Mouse (Mus musculus): ENCODE data around the gene Klk1b5. TPM values are rescaled to one million over a fixed set of nuclear protein-coding genes. Genes with fewer than 3 reads are reported as not detected.
"Not testable (repeated sequence)": the region's sequence is repeated elsewhere in the genome, so short reads cannot be mapped to it uniquely, and the experiment has no call there.

The Klk1b5 gene
- polyA plus RNA-seq, 1 experiment from 2014 or later: not detected

- H3K27me3 ChIP-seq (replicated peaks): no peaks in the 10 kb centered on the region
- ATAC-seq (ENCODE audit: extremely low read depth, insufficient number of reproducible peaks, low FRiP score, low TSS enrichment): no peak
- H3K4me1 ChIP-seq: no peaks in the 10 kb centered on the region
- H3K36me3 ChIP-seq: no peaks in the 10 kb centered on the region
- no peak overlapping the region for H3K9ac ChIP-seq
- no peaks in the 10 kb centered on the region for H3K9me3 ChIP-seq
- 51% methylated on average over 2 of the region's 2 CpGs for WGBS
- no peak overlapping the region for H3K4me2 ChIP-seq
- no peak overlapping the region for H3K27ac ChIP-seq (replicated peaks)
- no peak overlapping the region for H3K4me3 ChIP-seq
Observed at GRCm38 (mm10) chr7:44239913-44240312, 24.2 kb downstream of the Klk1b5 start.

GRCm38 (mm10) chr7:44240712-44241111, 25.0 kb downstream of the Klk1b5 start:
- Histone ChIP-seq H3K9me3 (no peaks in the 10 kb centered on the region), H3K4me2 (no peak overlapping the region), H3K27ac (replicated peaks) (no peak overlapping the region), H3K36me3 (no peaks in the 10 kb centered on the region), H3K4me1 (peaks cover 5% of the 10 kb centered on the region), H3K9ac (no peak overlapping the region), H3K27me3 (replicated peaks) (no peaks in the 10 kb centered on the region), H3K4me3 (no peak overlapping the region)
- ATAC-seq (ENCODE audit: extremely low read depth, insufficient number of reproducible peaks, low FRiP score, low TSS enrichment): no peak
- WGBS: 22% methylated on average over 1 of the region's 1 CpGs

DNA sequence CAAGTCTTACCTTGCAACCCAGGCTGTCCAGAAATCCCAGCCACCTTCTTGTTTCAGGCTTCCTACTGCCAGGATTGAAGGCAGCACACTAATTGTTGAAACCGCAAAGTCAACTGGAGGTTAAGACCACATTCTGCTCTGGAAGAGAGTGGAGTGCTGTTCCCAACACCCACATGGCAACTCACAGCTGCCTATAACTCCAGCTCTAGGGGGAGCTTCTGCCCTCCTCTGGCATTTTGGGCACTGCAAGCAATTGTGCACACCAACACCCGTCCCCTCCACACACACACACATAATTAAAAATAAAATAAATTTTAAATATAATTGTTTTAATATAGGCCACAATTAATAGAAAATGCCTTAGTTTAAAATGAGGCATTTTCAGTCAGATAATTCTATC, 25.4 kb downstream of the Klk1b5 start:
- no peak for ATAC-seq (ENCODE audit: extremely low read depth, insufficient number of reproducible peaks, low FRiP score, low TSS enrichment)
- 67% methylated on average over 2 of the region's 2 CpGs for WGBS
- Histone ChIP-seq H3K4me2 (no peak overlapping the region), H3K4me1 (peaks cover 5% of the 10 kb centered on the region), H3K27ac (replicated peaks) (no peak overlapping the region), H3K9me3 (no peaks in the 10 kb centered on the region), H3K4me3 (no peak overlapping the region), H3K27me3 (replicated peaks) (no peaks in the 10 kb centered on the region), H3K9ac (no peak overlapping the region), H3K36me3 (no peaks in the 10 kb centered on the region)

- Histone ChIP-seq H3K4me3 (no peak overlapping the region), H3K9ac (no peak overlapping the region), H3K4me2 (no peak overlapping the region), H3K36me3 (peaks cover 15% of the 10 kb centered on the region), H3K4me1 (peaks cover 19% of the 10 kb centered on the region), H3K27me3 (replicated peaks) (no peaks in the 10 kb centered on the region), H3K27ac (replicated peaks) (no peak overlapping the region), H3K9me3 (no peaks in the 10 kb centered on the region)
- WGBS: 44% methylated on average over 1 of the region's 1 CpGs
- no peak for ATAC-seq (ENCODE audit: extremely low read depth, insufficient number of reproducible peaks, low FRiP score, low TSS enrichment)
Observed at GRCm38 (mm10) chr7:44244080-44244479, 28.3 kb downstream of the Klk1b5 start.

DNA sequence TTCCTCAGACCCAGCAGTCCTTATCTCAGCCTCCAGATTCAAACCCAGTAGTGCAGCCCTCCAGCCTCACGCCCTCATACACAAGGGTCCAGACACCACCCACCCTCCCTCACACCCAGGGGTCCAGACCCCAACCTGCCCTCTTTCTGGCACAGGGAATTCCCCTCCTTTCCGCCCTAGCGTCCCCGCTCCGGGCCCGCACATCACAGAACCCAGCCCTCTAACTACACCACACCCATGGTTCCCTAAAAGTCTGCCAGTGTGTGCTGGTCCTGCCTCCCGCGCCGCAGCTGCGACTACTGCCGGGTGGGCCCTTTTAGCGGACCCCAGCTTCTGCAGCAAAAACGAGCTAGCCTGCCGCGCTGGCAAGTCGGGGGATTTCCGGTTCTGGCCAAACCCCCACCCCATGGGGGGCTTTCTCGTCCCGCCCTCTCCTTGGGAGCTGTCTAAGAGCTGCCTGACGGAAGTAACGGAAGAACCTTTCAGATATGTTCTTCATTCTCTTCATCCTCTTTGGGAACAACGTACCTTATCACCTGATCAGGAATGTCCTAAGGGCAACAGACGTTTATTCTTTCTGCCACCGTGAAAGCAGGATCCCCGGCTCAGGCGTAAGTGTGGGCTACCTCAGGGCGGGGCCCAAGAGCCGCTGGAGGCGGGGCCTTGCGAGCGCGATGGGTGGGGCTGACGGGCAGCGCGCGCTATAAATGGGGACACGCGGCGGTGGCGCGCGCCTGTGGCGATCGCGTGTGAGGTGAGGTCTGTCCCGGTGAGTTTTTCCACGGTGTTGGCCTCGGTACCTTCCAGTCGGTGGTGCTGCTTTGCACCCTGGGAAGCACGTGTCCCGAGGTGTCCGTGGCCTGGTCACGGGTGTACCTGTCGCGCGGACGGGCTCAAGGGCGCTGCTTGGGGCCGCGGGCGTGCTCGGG, 30.6 kb downstream of the Klk1b5 start, which contains the start of the genes 1700028J19Rik and 2410002F23Rik:
TSS of gene 1700028J19Rik (minus strand) at position 641 of the 929 bp plus-strand sequence.
TSS of gene 2410002F23Rik (plus strand) at position 668 of the 929 bp plus-strand sequence.
- Histone ChIP-seq H3K27ac (replicated peaks) (peak within 1 kb of the TSS; percentile 91), H3K9ac (peak within 1 kb of the TSS; percentile 96), H3K4me2 (peak within 1 kb of the TSS; percentile 94), H3K9me3 (no peaks in the 10 kb centered on the region), H3K4me3 (peak within 1 kb of the TSS; percentile 95), H3K27me3 (replicated peaks) (no peaks in the 10 kb centered on the region), H3K4me1 (peaks cover 24% of the 10 kb centered on the region), H3K36me3 (peaks cover 37% of the 10 kb centered on the region)
- ATAC-seq (ENCODE audit: extremely low read depth, insufficient number of reproducible peaks, low FRiP score, low TSS enrichment): peak; percentile 74
- under 1% methylated on average over 62 of the region's 62 CpGs for WGBS

DNA sequence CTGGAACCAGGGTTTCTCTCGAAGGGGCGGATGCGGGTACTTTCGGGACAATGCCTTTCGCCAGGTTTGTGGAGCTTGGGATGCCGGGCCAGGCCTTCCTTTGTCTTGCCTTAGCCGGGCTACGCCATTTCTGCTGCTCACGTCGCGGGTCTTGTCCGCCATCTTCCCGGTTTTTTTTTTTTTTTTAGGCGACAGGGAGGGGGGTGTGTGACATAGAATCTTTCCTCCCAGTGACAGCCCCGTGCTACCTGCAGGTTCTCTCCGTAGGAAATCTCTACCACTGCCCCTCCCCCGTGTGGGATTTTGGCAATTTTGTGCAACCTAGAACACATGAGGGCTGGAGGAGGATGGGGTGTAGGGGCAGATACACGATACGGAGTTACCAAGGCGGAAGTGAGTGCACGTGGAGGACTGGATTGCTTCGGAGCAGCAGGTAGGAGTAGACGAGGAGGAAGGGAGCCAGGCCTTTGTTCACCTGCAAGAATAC, 31.3 kb downstream of the Klk1b5 start:
- Histone ChIP-seq H3K4me3 (peak overlapping the region; percentile 95), H3K9ac (peak overlapping the region; percentile 96), H3K27me3 (replicated peaks) (no peaks in the 10 kb centered on the region), H3K9me3 (no peaks in the 10 kb centered on the region), H3K36me3 (peaks cover 42% of the 10 kb centered on the region), H3K27ac (replicated peaks) (peak overlapping the region; percentile 91), H3K4me1 (peaks cover 24% of the 10 kb centered on the region), H3K4me2 (peak overlapping the region; percentile 94)
- under 1% methylated on average over 23 of the region's 23 CpGs for WGBS
- ATAC-seq (ENCODE audit: extremely low read depth, insufficient number of reproducible peaks, low FRiP score, low TSS enrichment): no peak

- Histone ChIP-seq H3K9me3 (no peaks in the 10 kb centered on the region), H3K36me3 (peaks cover 52% of the 10 kb centered on the region), H3K4me3 (peak overlapping the region; percentile 95), H3K27me3 (replicated peaks) (no peaks in the 10 kb centered on the region), H3K9ac (peak overlapping the region; percentile 96), H3K27ac (replicated peaks) (no peak overlapping the region), H3K4me2 (peak overlapping the region; percentile 94), H3K4me1 (peaks cover 26% of the 10 kb centered on the region)
- WGBS: 90% methylated on average over 2 of the region's 2 CpGs
- ATAC-seq (ENCODE audit: extremely low read depth, insufficient number of reproducible peaks, low FRiP score, low TSS enrichment): no peak
Observed at GRCm38 (mm10) chr7:44247971-44248370, 32.2 kb downstream of the Klk1b5 start.

DNA sequence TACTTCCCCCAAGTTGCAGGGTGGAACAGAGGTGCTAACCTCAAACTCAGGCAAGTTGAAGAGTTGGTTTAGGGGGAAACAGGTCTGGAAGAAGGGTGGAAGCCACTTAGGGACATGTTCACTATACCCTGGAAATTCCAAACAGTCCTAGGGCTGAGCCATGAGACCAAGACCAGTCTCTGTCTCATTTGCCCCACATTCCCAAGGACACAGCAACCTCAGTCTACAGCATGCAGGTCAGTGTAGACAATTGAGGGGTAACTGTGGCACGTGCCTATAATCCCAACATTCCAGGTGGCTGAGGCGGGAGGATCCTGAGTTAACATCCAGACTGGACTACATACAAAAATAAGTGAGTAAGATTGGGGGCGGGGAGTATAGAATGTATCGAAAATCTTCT, 33.5 kb downstream of the Klk1b5 start:
- peaks cover 26% of the 10 kb centered on the region for H3K4me1 ChIP-seq
- H3K27ac ChIP-seq (replicated peaks): no peak overlapping the region
- no peaks in the 10 kb centered on the region for H3K9me3 ChIP-seq
- H3K4me3 ChIP-seq: no peak overlapping the region
- H3K36me3 ChIP-seq: peaks cover 62% of the 10 kb centered on the region
- H3K27me3 ChIP-seq (replicated peaks): no peaks in the 10 kb centered on the region
- no peak overlapping the region for H3K9ac ChIP-seq
- H3K4me2 ChIP-seq: no peak overlapping the region
- 89% methylated on average over 4 of the region's 4 CpGs for WGBS
- ATAC-seq (ENCODE audit: extremely low read depth, insufficient number of reproducible peaks, low FRiP score, low TSS enrichment): no peak

- WGBS: 90% methylated on average over 17 of the region's 17 CpGs
- Histone ChIP-seq H3K9ac (peak overlapping the region; percentile 10; the same call in 1 of the 2 replicates), H3K36me3 (peaks cover 62% of the 10 kb centered on the region), H3K4me1 (peaks cover 30% of the 10 kb centered on the region)
- not testable (repeated sequence) for H3K27me3 ChIP-seq (replicated peaks); ATAC-seq (ENCODE audit: extremely low read depth, insufficient number of reproducible peaks, low FRiP score, low TSS enrichment); H3K9me3 ChIP-seq; H3K4me2 ChIP-seq; H3K4me3 ChIP-seq; H3K27ac ChIP-seq (replicated peaks)
Observed at GRCm38 (mm10) chr7:44250732-44251275, 35.1 kb downstream of the Klk1b5 start.

DNA sequence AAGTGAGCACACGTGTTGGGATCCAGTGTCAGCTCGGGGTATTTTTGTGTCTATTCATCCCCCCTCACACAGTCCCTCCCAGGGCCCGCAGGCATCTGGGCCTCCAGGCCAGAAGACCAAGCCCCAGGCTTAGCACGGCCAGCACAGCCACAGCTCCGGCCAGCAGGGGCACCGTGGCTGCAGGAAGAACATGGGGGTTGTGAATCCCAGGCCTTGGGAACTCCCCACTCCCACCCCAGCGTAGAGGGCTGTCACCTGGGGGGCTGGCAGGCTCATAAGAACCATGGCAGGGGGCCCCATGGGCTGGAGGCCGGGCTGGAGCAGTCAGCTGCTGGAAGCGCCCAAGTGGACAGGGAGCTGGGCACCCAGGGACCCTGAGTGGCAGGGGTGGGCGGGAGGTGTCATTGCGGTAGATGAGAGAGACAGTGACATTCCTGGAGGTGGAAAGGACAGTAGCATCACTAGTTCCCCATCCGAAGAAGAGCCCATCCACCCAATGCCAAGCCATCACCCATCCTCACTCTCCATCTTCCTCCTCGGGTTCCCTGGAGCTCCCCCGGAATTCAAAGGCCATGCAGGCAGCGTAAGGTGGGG, 37.4 kb downstream of the Klk1b5 start:
- WGBS: 65% methylated on average over 15 of the region's 15 CpGs
- ATAC-seq (ENCODE audit: extremely low read depth, insufficient number of reproducible peaks, low FRiP score, low TSS enrichment): no peak
- H3K36me3 ChIP-seq: peaks cover 60% of the 10 kb centered on the region

DNA sequence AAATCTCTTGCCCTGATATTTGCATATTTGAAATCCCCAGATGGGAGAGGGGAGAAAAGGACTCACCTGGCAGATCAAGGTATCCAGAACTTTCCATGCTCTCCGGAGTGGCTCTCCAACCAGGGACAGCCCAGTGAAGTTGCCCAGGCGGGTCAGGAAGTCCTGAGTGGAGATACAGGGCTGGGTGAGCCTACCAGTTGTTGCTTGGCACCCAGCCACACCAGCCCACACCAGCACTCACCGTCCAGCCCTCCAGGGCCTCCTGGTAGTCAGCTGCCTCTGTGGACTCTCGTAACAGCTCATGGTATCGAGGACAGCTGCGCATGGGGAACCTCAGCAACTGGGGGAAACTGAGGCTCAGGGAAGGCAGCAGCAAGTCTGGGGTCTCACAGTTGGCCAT, 39.2 kb downstream of the Klk1b5 start:
- no peaks in the 10 kb centered on the region for H3K27me3 ChIP-seq (replicated peaks)
- no peak overlapping the region for H3K9ac ChIP-seq
- peaks cover 13% of the 10 kb centered on the region for H3K4me1 ChIP-seq
- no peak overlapping the region for H3K27ac ChIP-seq (replicated peaks)
- H3K9me3 ChIP-seq: no peaks in the 10 kb centered on the region
- H3K4me2 ChIP-seq: no peak overlapping the region
- 55% methylated on average over 6 of the region's 6 CpGs for WGBS
- H3K36me3 ChIP-seq: peaks cover 42% of the 10 kb centered on the region
- H3K4me3 ChIP-seq: no peak overlapping the region
- ATAC-seq (ENCODE audit: extremely low read depth, insufficient number of reproducible peaks, low FRiP score, low TSS enrichment): no peak

More for the DNA sequence above, 37.4 kb downstream of the Klk1b5 start:
- Histone ChIP-seq H3K9me3 (no peaks in the 10 kb centered on the region), H3K27ac (replicated peaks) (no peak overlapping the region), H3K4me1 (peaks cover 21% of the 10 kb centered on the region), H3K4me3 (no peak overlapping the region), H3K27me3 (replicated peaks) (no peaks in the 10 kb centered on the region), H3K4me2 (no peak overlapping the region), H3K9ac (no peak overlapping the region)
